Mouse (Mus musculus): ENCODE measurements around the gene Cd28.

GRCm38 (mm10) chr1:60808466-60808865 is 91.9 kb downstream of the Cd28 start:
- TF ChIP-seq CTCF (IDR thresholded peaks at IDR 0.05; ENCODE audit: insufficient read depth, low read length) = no peak
- no peak for TF ChIP-seq POLR2A (IDR thresholded peaks at IDR 0.05; ENCODE audit: borderline replicate concordance, extremely low read depth, low read depth, low read length)

Measured in lung, adult 2 months (tissue).